Mouse (Mus musculus) hindbrain, embryonic 12.5 days (tissue): Measurements from ENCODE around the gene Plekhg6. TPM values are rescaled to one million over a fixed set of nuclear protein-coding genes. Genes with fewer than 3 reads are reported as not detected.

Experiments used
- ATAC-seq: fragments of 200-750 bp; cut with Nextera tagmentation; 2 replicates; pipeline ENCODE4 v1.8.0; 2017; ENCODE audit warnings: moderate TSS enrichment; ENCODE audit not compliant: low FRiP score
- H3K27ac ChIP-seq: fragments of 300-500 bp; sonication (generic); 2 replicates; pipeline ENCODE4 v1.5.1; 2016; ENCODE audit warnings: mild to moderate bottlenecking
- H3K27me3 ChIP-seq: fragments of 300-500 bp; sonication (generic); 2 replicates; pipeline ENCODE4 v1.6.1; 2016; ENCODE audit warnings: mild to moderate bottlenecking
- H3K36me3 ChIP-seq: fragments of 300-500 bp; sonication (generic); 2 replicates; pipeline ENCODE4 v1.6.1; 2016; ENCODE audit warnings: mild to moderate bottlenecking
- H3K4me1 ChIP-seq: fragments of 300-500 bp; sonication (generic); 2 replicates; pipeline ENCODE4 v1.6.1; 2016
- H3K4me2 ChIP-seq: fragments of 300-500 bp; sonication (generic); replicated peaks from 2 replicates; pipeline ENCODE4 v1.6.1; 2016; ENCODE audit warnings: mild to moderate bottlenecking
- H3K4me3 ChIP-seq: fragments of 300-500 bp; sonication (generic); 2 replicates; pipeline ENCODE4 v1.5.1; 2016; ENCODE audit warnings: mild to moderate bottlenecking
- H3K9ac ChIP-seq: fragments of 300-500 bp; sonication (generic); 2 replicates; pipeline ENCODE4 v1.6.1; 2016; ENCODE audit warnings: mild to moderate bottlenecking, moderate library complexity
- H3K9me3 ChIP-seq: fragments of 300-500 bp; sonication (generic); replicated peaks from 2 replicates; pipeline ENCODE4 v1.6.1; 2016; ENCODE audit warnings: mild to moderate bottlenecking
- WGBS: fragments of 180-500 bp; shearing (Covaris S2); methylation state at CpG from one replicate; pipeline ENCODE4 v1.1.7; 2016; 5-methylcytosine and 5-hydroxymethylcytosine counted together
- polyA plus RNA-seq: library from polyadenylated mRNA; unstranded; fragments of >200 nt; fragmentation: Nextera tagmentation; extraction: Ambion mirVana; gene quantifications from 2 replicates; pipeline ENCODE4 v1.2.1, GENCODE M21; 2016

The Plekhg6 gene
- polyA plus RNA-seq, 1 experiment from 2014 or later, result 0.18 TPM

GRCm38 (mm10) chr6:125360846-125361245 lies 19.7 kb downstream of the Plekhg6 start:
- Histone ChIP-seq H3K36me3 (peaks cover 8% of the 10 kb centered on the region; the same call in 1 of the 2 replicates), H3K4me1 (peaks cover 27% of the 10 kb centered on the region), H3K9ac (no peak overlapping the region), H3K27me3 (peaks cover 56% of the 10 kb centered on the region), H3K4me2 (no peak overlapping the region), H3K4me3 (no peak overlapping the region), H3K9me3 (no peaks in the 10 kb centered on the region), H3K27ac (no peak overlapping the region)
- WGBS, result 46% methylated on average over 9 of the region's 9 CpGs
- no peak for ATAC-seq

- H3K9me3 ChIP-seq, result no peaks in the 10 kb centered on the region
- ATAC-seq, result no peak
- peaks cover 8% of the 10 kb centered on the region; the same call in 1 of the 2 replicates for H3K36me3 ChIP-seq
- no peak overlapping the region for H3K9ac ChIP-seq
- no peak overlapping the region for H3K4me3 ChIP-seq
- no peak overlapping the region for H3K27ac ChIP-seq
- H3K4me2 ChIP-seq, result no peak overlapping the region
- 50% methylated on average over 9 of the region's 9 CpGs for WGBS
- peaks cover 36% of the 10 kb centered on the region for H3K4me1 ChIP-seq
- H3K27me3 ChIP-seq, result peaks cover 52% of the 10 kb centered on the region
These were observed 20.6 kb downstream of the Plekhg6 start for GRCm38 (mm10) chr6:125359999-125360398.

GRCm38 (mm10) chr6:125357334-125357733 lies 23.3 kb downstream of the Plekhg6 start:
- Histone ChIP-seq H3K4me3 (no peak overlapping the region), H3K9ac (no peak overlapping the region), H3K27me3 (peaks cover 25% of the 10 kb centered on the region), H3K9me3 (no peaks in the 10 kb centered on the region), H3K36me3 (peaks cover 8% of the 10 kb centered on the region; the same call in 1 of the 2 replicates), H3K4me2 (no peak overlapping the region), H3K27ac (no peak overlapping the region), H3K4me1 (peaks cover 38% of the 10 kb centered on the region)
- WGBS, result 90% methylated on average over 15 of the region's 15 CpGs
- ATAC-seq, result no peak

GRCm38 (mm10) chr6:125356264-125356663 lies 24.3 kb downstream of the Plekhg6 start:
- Histone ChIP-seq H3K4me2 (no peak overlapping the region), H3K9me3 (no peaks in the 10 kb centered on the region), H3K9ac (no peak overlapping the region), H3K27me3 (peaks cover 19% of the 10 kb centered on the region), H3K4me3 (no peak overlapping the region), H3K27ac (no peak overlapping the region), H3K36me3 (peaks cover 8% of the 10 kb centered on the region; the same call in 1 of the 2 replicates), H3K4me1 (peaks cover 42% of the 10 kb centered on the region)
- ATAC-seq, result no peak
- 37% methylated on average over 8 of the region's 8 CpGs for WGBS

- no peak overlapping the region for H3K27ac ChIP-seq
- no peak overlapping the region for H3K4me3 ChIP-seq
- ATAC-seq, result no peak
- peaks cover 45% of the 10 kb centered on the region for H3K4me1 ChIP-seq
- no peaks in the 10 kb centered on the region for H3K9me3 ChIP-seq
- peaks cover 8% of the 10 kb centered on the region; the same call in 1 of the 2 replicates for H3K36me3 ChIP-seq
- H3K27me3 ChIP-seq, result peaks cover 9% of the 10 kb centered on the region
- peak overlapping the region; percentile 36 for H3K4me2 ChIP-seq
- WGBS, result 6% methylated on average over 10 of the region's 10 CpGs
- 0 out of 2 replicates have a peak overlapping the region, but pooled peaks have one; percentile 8 for H3K9ac ChIP-seq
These were observed 25.3 kb downstream of the Plekhg6 start for GRCm38 (mm10) chr6:125355197-125355741.

- no peak for ATAC-seq
- peak overlapping the region; percentile 36 for H3K4me2 ChIP-seq
- 0 out of 2 replicates have a peak overlapping the region, but pooled peaks have one; percentile 7 for H3K27ac ChIP-seq
- H3K9ac ChIP-seq, result no peak overlapping the region
- H3K4me3 ChIP-seq, result no peak overlapping the region
- peaks cover 8% of the 10 kb centered on the region; the same call in 1 of the 2 replicates for H3K36me3 ChIP-seq
- H3K9me3 ChIP-seq, result no peaks in the 10 kb centered on the region
- WGBS, result 9% methylated on average over 14 of the region's 14 CpGs
- peaks cover 52% of the 10 kb centered on the region for H3K4me1 ChIP-seq
- H3K27me3 ChIP-seq, result peaks cover 7% of the 10 kb centered on the region
These were observed 26.0 kb downstream of the Plekhg6 start for GRCm38 (mm10) chr6:125354352-125355151.

GRCm38 (mm10) chr6:125353655-125354054 lies 26.9 kb downstream of the Plekhg6 start:
- Histone ChIP-seq H3K9ac (no peak overlapping the region), H3K36me3 (peaks cover 8% of the 10 kb centered on the region; the same call in 1 of the 2 replicates), H3K4me1 (peaks cover 60% of the 10 kb centered on the region), H3K4me2 (no peak overlapping the region), H3K27me3 (peaks cover 11% of the 10 kb centered on the region), H3K4me3 (no peak overlapping the region), H3K27ac (no peak overlapping the region), H3K9me3 (no peaks in the 10 kb centered on the region)
- 88% methylated on average over 4 of the region's 4 CpGs for WGBS
- no peak for ATAC-seq

GRCm38 (mm10) chr6:125353221-125353620 lies 27.4 kb downstream of the Plekhg6 start:
- no peak for ATAC-seq
- no peak overlapping the region for H3K4me2 ChIP-seq
- H3K4me3 ChIP-seq, result no peak overlapping the region
- WGBS, result 77% methylated on average over 11 of the region's 11 CpGs
- H3K27me3 ChIP-seq, result peaks cover 13% of the 10 kb centered on the region
- H3K9me3 ChIP-seq, result no peaks in the 10 kb centered on the region
- H3K36me3 ChIP-seq, result peaks cover 8% of the 10 kb centered on the region; the same call in 1 of the 2 replicates
- H3K27ac ChIP-seq, result no peak overlapping the region
- peaks cover 62% of the 10 kb centered on the region for H3K4me1 ChIP-seq
- no peak overlapping the region for H3K9ac ChIP-seq

GRCm38 (mm10) chr6:125352811-125353210 lies 27.8 kb downstream of the Plekhg6 start:
- peaks cover 62% of the 10 kb centered on the region for H3K4me1 ChIP-seq
- no peak overlapping the region for H3K4me2 ChIP-seq
- WGBS, result 56% methylated on average over 4 of the region's 4 CpGs
- no peak overlapping the region for H3K4me3 ChIP-seq
- H3K36me3 ChIP-seq, result 0 out of 2 replicates have a peak, but pooled peaks cover 4% of the 10 kb centered on the region
- no peak overlapping the region for H3K27ac ChIP-seq
- H3K9me3 ChIP-seq, result no peaks in the 10 kb centered on the region
- H3K9ac ChIP-seq, result no peak overlapping the region
- H3K27me3 ChIP-seq, result peaks cover 15% of the 10 kb centered on the region
- no peak for ATAC-seq

- 76% methylated on average over 5 of the region's 5 CpGs for WGBS
- Histone ChIP-seq H3K4me2 (no peak overlapping the region), H3K27me3 (peaks cover 15% of the 10 kb centered on the region), H3K9ac (no peak overlapping the region), H3K27ac (no peak overlapping the region), H3K9me3 (no peaks in the 10 kb centered on the region), H3K4me1 (peaks cover 62% of the 10 kb centered on the region), H3K36me3 (no peaks in the 10 kb centered on the region), H3K4me3 (no peak overlapping the region)
- ATAC-seq, result no peak
These were observed 28.6 kb downstream of the Plekhg6 start for GRCm38 (mm10) chr6:125352046-125352384.

- H3K4me1 ChIP-seq, result peaks cover 62% of the 10 kb centered on the region
These were observed 29.1 kb downstream of the Plekhg6 start for GRCm38 (mm10) chr6:125351368-125352045.

GRCm38 (mm10) chr6:125350995-125351324 lies 29.6 kb downstream of the Plekhg6 start:
- WGBS, result 84% methylated on average over 2 of the region's 2 CpGs
- H3K27me3 ChIP-seq, result peaks cover 15% of the 10 kb centered on the region
- ATAC-seq, result no peak
- H3K36me3 ChIP-seq, result no peaks in the 10 kb centered on the region
- H3K4me3 ChIP-seq, result peak overlapping the region; percentile 47
- no peaks in the 10 kb centered on the region for H3K9me3 ChIP-seq
- peak overlapping the region; percentile 78 for H3K4me2 ChIP-seq
- H3K27ac ChIP-seq, result no peak overlapping the region
- peaks cover 57% of the 10 kb centered on the region for H3K4me1 ChIP-seq
- H3K9ac ChIP-seq, result peak overlapping the region; percentile 63

More at GRCm38 (mm10) chr6:125351368-125352045, 29.1 kb downstream of the Plekhg6 start:
- Histone ChIP-seq H3K27ac (no peak overlapping the region), H3K36me3 (no peaks in the 10 kb centered on the region), H3K4me3 (no peak overlapping the region), H3K27me3 (peaks cover 15% of the 10 kb centered on the region), H3K9me3 (no peaks in the 10 kb centered on the region), H3K9ac (no peak overlapping the region), H3K4me2 (peak overlapping the region; percentile 78; the same call in 1 of the 2 replicates)
- no peak for ATAC-seq
- WGBS, result 80% methylated on average over 8 of the region's 8 CpGs
